Mouse (Mus musculus): ENCODE measurements around the gene Zfp821. TPM values are rescaled to one million over a fixed set of nuclear protein-coding genes. Genes with fewer than 3 reads are reported as not detected.

The Zfp821 gene
- total RNA-seq (2021): 1 to 10 TPM; 7.0 to 7.5 TPM
- long read RNA-seq, experiment 1, partial matches to known transcripts: 1 of 7 reads
- long read RNA-seq, experiment 1, other reads (novel, unspliced or antisense): 4 of 7 reads
- long read RNA-seq, experiment 2, partial matches to known transcripts: 0 of 8 reads
- long read RNA-seq, experiment 2, other reads (novel, unspliced or antisense): 2 of 8 reads

DNA sequence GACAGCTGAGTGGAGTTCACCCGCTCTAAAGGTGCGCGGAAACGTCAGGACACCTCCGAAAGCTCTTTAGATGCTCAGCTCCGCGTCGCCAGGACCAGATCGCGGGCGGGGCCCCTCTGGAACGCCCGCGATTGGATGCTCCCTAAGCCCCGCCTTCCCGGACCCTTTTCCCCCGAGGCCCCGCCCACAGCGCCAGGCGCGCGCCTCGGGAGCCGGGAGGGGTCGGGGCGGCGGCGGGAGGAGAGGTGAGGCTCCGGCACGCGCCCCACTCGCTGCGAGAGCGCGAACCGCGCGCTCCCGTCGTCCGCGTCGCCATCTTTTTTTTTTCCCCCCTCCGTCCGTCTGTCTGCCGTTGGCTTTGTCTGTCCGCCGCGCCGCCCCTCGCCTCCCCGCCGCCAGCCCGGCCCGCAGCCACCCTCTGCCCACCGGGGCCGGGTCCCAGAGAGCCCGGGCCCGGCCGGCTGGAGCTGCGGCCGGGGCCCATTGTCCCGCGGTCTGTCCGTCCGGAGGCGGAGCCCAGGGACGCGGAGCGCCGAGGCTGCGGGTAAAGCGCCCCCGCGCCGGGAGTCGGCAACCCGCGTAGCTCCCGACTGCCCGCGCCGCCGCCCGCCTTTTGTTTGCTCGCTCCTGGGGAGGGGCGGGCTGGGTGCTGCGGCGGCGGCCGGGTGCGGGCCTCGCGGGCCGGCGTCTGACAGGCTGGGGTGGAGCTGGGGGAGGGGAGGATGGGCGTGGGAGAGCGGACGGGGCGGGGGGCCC, at the start of gene Zfp821:
Gene Zfp821 (plus strand): TSS at position 227 of the 756 bp plus-strand sequence.
- intact Hi-C loops (cut with DNase I; ENCODE audit: low total_unique reads): no loop called here

DNA sequence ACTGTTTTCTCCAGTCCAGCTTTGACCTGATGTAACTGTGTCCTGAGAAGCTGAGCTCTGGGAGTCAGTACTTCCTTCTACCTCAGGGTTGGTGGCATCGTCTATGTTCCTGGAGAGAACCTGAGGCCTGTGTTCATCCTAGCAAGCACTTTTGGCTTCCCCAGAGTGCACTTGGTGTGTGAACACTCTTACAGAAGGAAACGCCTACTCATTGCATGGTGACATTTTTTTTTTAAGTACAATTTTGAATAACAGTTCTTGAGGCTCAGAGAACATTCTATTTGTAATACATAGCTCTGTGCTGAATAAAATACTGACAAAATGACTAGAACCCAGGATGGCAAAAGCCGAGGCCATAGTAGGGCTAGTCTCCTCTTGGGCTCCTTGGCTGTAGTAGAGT, 48.5 kb upstream of the Zfp821 start:
- intact Hi-C loops (cut with DNase I; ENCODE audit: low total_unique reads): no loop called here
- DNase-seq: no peak

More for the DNA sequence above, at the start of gene Zfp821:
- peak; percentile 92 for DNase-seq

DNA sequence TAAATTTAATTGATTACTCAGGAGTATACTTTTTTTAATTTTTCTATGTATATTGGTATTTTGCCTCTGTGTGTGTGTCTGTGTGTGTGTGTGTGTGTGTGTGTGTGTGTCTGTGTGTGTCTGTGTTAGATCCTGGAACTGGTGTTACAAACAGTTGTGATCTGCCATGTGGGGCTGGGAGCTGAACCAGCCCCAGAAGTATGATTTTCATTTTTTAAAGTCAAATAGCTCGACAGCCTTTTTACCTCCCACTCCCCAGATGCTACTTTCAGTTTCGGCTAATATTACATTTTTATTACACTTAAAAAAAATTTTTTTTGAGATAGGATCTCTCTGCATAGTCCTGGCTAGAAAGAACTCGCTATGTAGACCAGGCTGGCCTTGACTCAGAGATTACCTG, 43.0 kb upstream of the Zfp821 start:
- intact Hi-C loops (cut with DNase I; ENCODE audit: low total_unique reads): no loop called here
- no peak for DNase-seq

DNA sequence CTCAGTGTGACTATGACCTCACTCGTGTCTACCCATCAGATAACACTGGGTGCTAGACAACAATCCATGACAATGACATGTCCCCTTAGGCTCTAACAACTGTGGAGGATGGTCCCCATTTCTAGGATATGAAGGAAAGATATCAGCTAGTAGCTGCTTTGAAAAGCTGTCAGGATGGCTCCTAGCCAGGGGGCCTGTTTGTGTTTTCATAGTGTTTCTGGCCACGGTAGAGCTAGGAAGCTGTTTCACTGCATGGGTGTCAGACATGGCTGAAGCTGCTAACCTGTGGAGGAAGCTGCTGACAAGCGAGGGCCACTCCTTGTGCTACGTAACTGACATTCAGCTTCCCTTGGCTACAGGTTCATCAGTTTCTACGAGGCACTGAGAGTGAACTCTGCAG, 38.7 kb upstream of the Zfp821 start:
- no peak for DNase-seq
- intact Hi-C loops (cut with DNase I; ENCODE audit: low total_unique reads): no loop called here

DNA sequence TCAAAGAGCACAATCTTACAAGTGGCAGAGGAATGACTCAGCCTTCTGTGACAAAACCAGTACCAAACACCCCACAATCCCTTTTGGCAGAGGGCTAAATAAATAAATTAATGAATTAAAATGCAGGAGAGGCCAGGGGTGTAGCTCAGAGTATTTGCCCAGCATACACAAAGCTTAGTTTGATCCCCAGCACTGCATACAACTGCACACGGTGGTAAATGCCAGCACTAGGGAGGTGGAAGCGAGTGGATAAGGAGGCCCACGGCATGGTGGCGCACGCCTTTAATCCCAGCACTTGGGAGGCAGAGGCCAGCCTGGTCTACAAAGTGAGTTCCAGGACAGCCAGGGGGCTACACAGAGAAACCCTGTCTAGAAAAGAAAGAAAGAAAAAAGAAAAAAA, 32.7 kb upstream of the Zfp821 start:
- intact Hi-C loops (cut with DNase I; ENCODE audit: low total_unique reads): no loop called here
- DNase-seq: no peak

DNA sequence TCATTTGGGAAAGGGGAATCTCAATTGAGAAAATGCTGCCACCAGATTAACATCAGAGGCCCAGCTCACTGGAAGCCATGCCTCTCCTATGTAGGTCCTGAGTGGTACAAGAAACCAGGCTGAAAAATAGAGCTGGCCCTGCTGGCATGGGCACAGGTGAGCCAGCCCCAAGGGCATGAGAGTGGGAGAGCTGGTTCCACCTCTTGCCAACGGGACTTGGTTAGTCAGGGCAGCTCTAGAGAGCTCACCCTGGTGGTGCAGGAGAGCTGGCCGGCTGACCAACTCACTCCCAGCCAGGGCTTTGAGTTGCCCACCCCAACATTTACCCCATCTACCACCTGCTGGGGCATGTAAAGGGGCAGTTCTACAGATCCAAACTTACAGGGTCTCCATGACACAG, 31.8 kb upstream of the Zfp821 start:
- no peak for DNase-seq
- intact Hi-C loops (cut with DNase I; ENCODE audit: low total_unique reads): no loop called here

DNA sequence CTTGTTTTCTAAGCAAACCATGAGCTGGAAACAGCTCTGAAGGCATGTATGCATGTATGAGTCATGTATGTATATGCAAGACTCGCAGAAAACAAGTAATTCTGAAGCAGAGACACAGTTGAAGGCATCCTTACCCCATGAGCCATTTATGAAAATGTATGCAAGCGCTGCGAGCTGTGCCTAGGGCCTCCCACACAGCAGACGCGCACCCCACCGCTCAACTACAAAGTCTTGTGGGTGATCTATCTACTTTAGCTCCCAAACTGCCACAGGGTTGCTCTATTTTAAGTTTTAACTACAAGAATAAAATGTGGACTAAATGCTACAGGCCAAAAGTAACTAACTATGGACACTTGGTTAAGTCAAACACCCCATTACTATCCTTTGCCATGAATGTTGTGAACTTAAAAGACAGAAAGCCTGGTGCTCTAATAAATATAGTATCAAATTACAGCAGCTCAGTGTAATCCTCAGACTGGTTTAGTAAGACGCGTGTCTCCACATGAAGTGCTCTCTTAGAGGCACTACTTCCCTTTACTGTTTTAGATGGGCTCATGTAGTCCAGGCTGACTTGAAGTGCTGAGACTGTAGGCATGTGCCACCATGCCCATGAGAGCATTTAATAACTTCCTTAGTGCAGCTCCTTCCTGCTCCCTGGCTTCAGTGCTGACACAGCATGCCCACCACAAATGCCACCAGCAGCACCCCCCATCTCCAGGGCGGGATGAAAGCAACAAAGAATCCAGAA, 29.3 kb upstream of the Zfp821 start:
- intact Hi-C loops (cut with DNase I; ENCODE audit: low total_unique reads): no loop called here
- no peak for DNase-seq

DNA sequence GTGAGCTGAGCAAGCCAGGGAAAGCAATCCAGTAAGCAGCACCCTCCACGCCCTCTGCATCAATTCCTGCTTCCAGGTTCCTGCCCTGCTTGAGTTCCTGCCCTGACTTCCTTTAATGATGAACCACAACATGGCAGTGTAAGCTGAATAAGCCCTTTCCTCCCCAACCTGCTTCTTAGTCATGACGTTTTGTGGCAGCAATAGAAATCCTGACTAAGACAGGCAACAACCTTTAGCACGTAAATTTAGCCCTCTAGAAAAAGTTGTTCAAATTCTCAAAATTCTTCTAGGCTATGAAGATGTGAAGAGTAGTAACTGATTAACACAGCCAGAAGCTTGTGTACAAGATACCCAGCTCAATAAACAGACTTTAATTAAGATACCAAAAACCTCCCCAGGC, 23.8 kb upstream of the Zfp821 start:
- DNase-seq: no peak
- intact Hi-C loops (cut with DNase I; ENCODE audit: low total_unique reads): no loop called here

DNA sequence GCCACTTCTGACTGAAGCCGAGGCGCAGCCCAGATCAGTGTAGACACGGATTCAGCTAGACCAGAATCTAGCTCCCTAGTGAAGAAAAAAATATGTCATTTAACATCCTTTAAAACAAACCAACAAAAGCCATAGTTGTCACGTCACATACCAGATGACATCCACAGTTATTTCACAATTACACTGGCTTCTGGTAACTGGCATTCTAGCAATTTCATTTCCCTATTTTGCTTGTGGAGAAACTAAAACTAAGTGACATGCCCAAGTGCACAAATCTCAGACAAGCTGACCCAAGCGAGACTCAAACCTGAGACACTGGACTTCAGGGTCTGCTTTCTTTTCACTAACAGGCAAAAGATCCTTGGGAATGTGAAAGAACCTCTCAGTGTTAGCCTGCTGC, 23.2 kb upstream of the Zfp821 start:
- intact Hi-C loops (cut with DNase I; ENCODE audit: low total_unique reads): no loop called here
- no peak for DNase-seq

DNA sequence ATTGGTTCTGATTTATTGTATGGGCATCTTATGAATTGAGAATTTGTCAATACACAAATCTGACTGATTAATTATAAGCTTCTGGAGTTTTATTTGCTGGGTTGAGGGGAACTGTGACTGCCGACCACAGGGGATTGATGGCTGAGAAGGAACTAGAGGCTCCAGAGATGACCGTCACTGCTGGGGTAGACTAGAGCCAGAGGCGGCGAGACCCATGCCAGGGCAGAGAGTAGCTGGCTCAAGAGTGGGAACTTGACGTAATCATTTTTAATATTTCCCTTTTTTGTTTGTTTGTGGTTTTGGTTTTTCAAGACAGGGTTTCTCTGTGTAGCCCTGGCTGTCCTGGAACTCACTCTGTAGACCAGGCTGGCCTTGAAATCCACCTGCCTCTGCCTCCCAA, 18.1 kb upstream of the Zfp821 start:
- DNase-seq: no peak
- intact Hi-C loops (cut with DNase I; ENCODE audit: low total_unique reads): no loop called here

DNA sequence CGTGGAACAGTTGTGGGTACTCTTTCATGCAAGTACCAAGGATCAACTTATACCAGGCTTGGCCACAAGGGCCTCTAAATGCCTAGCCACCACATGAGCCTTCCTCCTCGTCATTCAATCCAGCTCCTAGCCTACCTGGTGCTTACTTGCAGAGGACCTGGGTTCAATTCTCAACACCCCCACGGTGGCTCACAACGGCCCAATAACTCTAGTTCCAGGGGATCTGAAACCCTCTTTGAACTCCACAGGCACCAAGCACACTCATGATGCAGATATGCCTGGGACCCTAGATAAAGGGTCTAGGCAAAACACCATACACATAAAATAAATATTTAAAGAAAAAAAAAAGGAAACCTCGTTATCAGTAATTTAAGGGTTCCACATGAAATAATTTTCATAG, 13.6 kb upstream of the Zfp821 start:
- DNase-seq: no peak
- intact Hi-C loops (cut with DNase I; ENCODE audit: low total_unique reads): loop anchor here (10.0 kb wide), 1 partner anchor 87 kb away; the partner anchor contains the start of gene Dhodh

DNA sequence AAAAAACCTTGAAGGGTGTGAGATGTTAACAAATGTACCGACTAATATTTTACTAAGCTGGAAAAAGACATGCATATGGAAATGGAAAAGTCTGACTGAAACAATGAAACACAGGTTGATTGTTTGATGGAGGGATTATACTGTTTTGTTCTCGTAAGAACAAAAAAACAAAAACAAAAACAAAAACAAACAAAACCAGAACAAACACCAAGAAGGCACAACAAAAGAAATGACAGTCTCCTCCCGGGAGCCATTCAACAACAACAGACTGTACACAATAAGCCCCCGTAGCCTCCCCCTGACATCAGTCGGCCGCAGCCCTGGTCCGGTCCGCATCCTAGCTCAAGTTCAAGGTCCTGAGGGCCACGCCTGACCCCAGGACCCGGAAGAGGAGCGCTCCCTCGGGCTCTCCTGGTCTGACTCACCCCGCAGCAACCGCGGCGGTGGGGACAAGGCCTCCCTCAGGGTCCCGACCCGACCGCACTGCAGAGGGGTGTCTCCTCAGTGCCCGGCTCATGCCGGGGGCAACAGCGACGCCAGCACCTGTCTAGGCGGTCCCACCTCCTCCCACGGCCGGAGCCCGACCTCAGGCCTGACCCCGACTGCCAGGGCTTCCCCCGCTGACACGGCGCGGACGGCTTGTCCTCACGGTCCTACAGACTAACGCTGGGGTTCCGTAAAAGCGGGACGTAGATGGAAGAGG, 12.8 kb upstream of the Zfp821 start:
- intact Hi-C loops (cut with DNase I; ENCODE audit: low total_unique reads): loop anchor here (10.0 kb wide), 1 partner anchor 88 kb away; the partner anchor contains the start of gene Dhodh

DNA sequence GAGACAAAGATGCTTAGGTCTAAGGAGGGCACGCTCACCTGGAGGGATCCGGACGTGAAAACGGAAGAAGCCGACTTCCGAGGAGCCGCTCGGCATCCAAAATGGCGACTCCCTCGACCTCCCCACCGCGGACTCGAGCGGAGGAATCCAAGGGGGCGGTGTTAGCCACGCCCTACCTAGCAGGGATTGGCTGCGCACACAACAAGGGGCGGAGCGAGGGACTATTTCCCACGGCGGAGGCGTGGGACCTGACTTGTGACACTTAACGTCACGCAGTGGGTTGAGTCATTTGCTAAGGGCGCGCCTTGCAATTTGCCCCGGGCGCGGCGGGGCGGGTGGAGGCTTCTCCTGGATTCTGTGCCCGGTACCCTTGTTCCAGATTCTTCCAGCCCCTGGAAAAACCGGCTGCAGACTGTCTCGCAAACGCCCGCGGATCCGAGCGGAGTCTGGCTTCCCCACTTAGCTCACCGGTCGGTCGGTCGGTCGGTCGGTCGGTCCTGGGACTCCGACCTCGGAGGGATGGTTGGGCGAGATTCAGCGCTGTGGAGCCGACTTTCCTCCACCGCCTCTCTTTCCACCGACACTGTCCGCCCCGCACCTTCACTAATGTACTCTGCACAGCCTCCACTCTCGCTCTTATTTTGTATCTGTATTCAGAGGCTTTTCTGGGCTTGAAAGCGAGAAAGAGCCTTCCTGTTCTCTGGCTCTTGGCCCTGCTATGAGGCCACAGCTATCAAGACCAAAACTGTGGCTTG, 12.0 kb upstream of the Zfp821 start, which contains the start of gene Ist1:
Gene Ist1 (minus strand): TSS at position 115 of the 755 bp plus-strand sequence.
- intact Hi-C loops (cut with DNase I; ENCODE audit: low total_unique reads): loop anchor here (10.0 kb wide), 1 partner anchor 89 kb away; the partner anchor contains the start of gene Dhodh
- DNase-seq: peak; percentile 98

More for the DNA sequence above, 12.8 kb upstream of the Zfp821 start:
- peak; percentile 46 for DNase-seq

DNA sequence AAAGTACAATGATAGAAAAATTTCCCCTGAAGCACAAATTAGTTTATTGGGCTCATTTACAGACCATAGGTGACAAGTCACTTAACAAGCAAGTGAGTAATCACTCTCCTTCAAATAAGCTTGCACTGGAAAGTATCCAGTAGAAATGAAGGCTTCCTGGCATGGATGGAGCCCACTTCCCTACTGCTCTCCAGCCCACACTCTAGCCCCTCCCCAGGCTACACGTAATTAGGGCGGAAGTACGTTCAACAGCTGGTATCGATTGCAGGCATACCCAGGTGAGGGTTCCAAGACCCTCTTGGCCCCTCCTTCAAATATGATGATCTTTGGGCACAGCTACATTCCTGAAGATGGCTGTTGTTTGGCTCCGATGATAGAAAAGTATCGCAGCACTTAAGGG, 11.2 kb upstream of the Zfp821 start:
- intact Hi-C loops (cut with DNase I; ENCODE audit: low total_unique reads): loop anchor here (10.0 kb wide), 1 partner anchor 89 kb away; the partner anchor contains the start of gene Dhodh
- no peak for DNase-seq

DNA sequence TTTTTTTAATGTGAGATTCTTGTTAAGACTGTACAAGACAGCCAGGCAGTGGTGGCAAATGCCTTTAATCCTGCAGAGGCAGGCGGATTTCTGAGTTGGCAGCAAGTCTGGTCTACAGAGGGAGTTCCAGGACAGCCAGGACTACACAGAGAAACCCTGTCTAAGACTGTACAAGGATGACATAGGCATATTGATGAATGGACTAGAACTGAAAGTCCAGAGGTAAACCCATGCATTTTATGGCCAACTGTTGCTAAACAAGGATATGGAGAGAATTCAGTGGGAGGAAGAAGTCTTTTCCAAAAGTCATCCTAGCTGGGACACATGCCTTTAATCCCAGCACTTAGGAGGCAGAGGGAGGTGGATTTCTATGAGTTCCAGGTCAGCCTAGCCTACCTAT, 7.6 kb upstream of the Zfp821 start:
- intact Hi-C loops (cut with DNase I; ENCODE audit: low total_unique reads): loop anchor here (10.0 kb wide), 1 partner anchor 93 kb away; the partner anchor contains the start of gene Dhodh
- no peak for DNase-seq

DNA sequence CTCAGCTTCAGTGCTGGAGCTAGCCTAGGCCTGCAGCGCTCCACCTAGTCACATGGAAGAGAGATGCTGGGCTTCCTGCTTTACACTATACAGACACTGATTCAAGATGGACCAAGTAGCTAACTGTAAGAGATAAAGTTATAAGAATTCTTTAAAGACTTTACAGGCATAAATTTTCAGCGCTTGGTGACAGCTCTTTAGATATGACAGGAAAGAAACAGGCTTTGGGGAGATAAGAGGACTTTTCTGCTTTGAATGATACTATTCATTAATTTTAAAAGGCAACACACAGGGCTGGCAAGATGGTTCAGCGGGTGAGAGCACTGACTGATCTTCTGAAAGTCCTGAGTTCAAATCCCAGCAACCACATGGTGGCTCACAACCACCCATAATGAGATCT, 6.9 kb upstream of the Zfp821 start:
- intact Hi-C loops (cut with DNase I; ENCODE audit: low total_unique reads): loop anchor here (10.0 kb wide), 1 partner anchor 94 kb away; the partner anchor contains the start of gene Dhodh
- DNase-seq: no peak

DNA sequence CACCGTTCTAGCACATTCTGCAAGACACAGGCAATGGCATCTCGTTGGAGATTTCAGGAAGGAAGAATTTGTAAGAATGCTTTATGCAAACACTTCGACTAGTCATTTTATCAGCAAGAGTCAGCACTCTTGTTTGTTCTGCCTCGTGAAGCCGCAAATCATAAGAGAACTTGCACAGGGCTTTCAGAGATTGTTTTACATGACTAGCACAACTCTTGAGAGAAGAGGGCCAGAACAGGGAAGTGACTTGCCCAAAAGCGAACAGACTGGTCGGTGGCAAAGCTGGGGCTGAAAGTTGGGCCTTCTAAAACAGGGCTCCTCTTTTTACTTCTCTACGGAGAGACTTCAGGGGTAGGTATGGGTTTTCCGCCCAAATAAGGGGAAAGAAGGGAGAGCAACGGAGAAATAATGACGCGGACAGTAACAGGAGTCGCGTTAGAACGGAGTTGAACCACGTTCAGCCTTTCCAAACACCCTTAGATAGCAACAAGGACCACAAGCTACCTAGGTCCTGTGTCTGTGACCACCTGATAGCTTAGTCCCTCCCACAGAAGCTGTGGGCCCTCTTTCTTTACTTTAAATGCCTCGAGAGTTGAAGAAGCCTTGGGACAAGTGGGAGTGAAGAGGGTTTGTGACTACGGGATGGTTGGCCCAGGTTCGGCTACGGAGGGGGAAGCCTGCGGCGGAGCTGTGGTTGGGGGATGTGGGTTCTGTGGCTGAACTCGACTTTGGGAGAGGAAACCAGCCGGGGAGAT, 604 bp upstream of the Zfp821 start:
- DNase-seq: no peak
- intact Hi-C loops (cut with DNase I; ENCODE audit: low total_unique reads): no loop called here
